Mouse (Mus musculus): Measurements from ENCODE around the gene Sult1d1. TPM values are rescaled to one million over a fixed set of nuclear protein-coding genes. Genes with fewer than 3 reads are reported as not detected.
"Not testable (repeated sequence)": the region's sequence is repeated elsewhere in the genome, so short reads cannot be mapped to it uniquely, and the experiment has no call there.

Gene Sult1d1
- total RNA-seq, 2 experiments from 2014 or later, result not detected

- intact Hi-C loops (cut with DNase I), result no loop called here
- DNase-seq, result no peak
- Histone ChIP-seq H3K27ac (no peak overlapping the region), H3K4me3 (no peak overlapping the region)
- no peak for TF ChIP-seq CTCF (IDR thresholded peaks at IDR 0.05)
Observed at GRCm38 (mm10) chr5:87560145-87560544, 8.7 kb downstream of the Sult1d1 start.

DNA sequence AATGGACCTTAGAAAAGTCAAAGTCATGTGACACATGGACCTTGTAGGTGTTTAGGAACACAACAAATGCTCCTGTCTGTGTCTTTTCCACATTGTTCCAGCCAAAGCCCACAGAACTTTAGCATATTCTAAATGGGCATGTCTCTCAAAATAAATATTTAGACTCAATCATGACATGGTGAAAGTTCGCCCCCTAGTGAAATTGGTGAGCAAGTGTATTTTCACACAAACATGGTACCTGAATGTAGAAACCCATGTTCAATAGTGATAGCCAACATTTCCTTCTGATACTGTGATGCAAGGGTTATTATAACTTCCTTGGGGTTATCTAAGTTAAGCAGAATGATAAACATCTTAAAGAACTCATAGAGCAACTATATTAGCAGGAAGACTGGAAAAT is 17.9 kb downstream of the Sult1d1 start:
- no peak overlapping the region for H3K27ac ChIP-seq
- TF ChIP-seq CTCF (IDR thresholded peaks at IDR 0.05), result no peak
- no peak overlapping the region for H3K4me3 ChIP-seq
- no peak for DNase-seq
- intact Hi-C loops (cut with DNase I), result no loop called here

- no peak for TF ChIP-seq CTCF (IDR thresholded peaks at IDR 0.05)
- no peak for DNase-seq
- no peak within 1 kb of the TSS for H3K4me3 ChIP-seq
- intact Hi-C loops (cut with DNase I), result no loop called here
- H3K27ac ChIP-seq, result no peak within 1 kb of the TSS
Observed at GRCm38 (mm10) chr5:87538111-87538510, 30.7 kb downstream of the Sult1d1 start, which contains the start of gene Sult1b1. Sult1b1 (minus strand) TSS chr5:87538195.

DNA sequence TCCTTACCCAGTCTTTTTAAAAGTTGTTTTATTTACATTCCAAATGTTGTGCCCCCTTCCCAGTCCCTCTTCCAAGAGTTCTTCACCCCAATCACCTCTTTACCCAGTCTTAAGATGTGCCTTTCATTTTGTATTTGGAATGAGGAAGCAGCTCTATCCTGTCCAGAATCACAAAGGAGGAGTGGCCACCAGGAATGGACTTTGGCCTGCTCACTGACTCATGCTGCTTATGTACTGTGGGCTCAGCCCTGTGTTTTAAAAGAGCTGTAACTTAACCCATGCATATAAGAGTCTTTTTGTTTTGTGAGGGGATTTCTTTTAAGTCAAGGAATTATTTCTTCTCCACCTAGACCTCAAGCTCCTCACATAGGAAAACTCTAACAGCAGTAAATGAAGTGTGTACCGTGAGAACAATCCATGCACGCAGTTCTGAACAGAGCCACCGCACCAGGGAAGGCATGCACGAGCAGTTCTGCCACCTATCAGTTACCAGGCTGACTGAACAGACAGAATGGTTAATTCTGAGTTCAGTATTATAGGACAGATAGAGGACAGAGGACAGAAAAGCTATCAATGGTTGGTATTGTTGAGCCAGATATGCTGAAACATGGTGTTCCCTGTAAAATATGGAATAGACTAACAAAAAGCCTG is 32.7 kb downstream of the Sult1d1 start:
- intact Hi-C loops (cut with DNase I), result no loop called here
- DNase-seq, result no peak
- Histone ChIP-seq H3K27ac (no peak overlapping the region), H3K4me3 (no peak overlapping the region)
- TF ChIP-seq CTCF (IDR thresholded peaks at IDR 0.05), result no peak

DNA sequence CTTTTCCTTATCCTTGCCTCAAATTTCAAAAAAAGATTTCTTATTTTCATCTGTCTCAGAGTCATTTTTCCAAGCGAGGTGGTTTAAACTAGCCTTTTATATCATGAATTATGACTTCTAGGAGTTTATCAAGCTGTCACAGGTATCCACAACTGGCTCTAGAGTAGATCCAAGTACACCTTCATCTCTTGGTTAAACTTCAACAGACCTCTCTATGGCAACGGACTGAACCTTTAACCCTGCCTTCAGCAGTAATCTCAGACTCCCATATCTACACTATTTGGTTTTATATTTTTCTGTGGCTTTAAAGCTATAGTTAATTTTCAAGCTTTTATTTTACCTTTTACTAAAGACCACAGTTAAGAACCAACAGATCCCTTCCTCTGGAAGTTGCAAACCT is 36.5 kb downstream of the Sult1d1 start:
- no peak overlapping the region for H3K27ac ChIP-seq
- no peak for TF ChIP-seq CTCF (IDR thresholded peaks at IDR 0.05)
- DNase-seq, result no peak
- intact Hi-C loops (cut with DNase I), result no loop called here
- no peak overlapping the region for H3K4me3 ChIP-seq

- H3K27ac ChIP-seq; H3K4me3 ChIP-seq; intact Hi-C loops (cut with DNase I); DNase-seq: not testable (repeated sequence)
Observed at GRCm38 (mm10) chr5:87523561-87523960, 45.3 kb downstream of the Sult1d1 start.

DNA sequence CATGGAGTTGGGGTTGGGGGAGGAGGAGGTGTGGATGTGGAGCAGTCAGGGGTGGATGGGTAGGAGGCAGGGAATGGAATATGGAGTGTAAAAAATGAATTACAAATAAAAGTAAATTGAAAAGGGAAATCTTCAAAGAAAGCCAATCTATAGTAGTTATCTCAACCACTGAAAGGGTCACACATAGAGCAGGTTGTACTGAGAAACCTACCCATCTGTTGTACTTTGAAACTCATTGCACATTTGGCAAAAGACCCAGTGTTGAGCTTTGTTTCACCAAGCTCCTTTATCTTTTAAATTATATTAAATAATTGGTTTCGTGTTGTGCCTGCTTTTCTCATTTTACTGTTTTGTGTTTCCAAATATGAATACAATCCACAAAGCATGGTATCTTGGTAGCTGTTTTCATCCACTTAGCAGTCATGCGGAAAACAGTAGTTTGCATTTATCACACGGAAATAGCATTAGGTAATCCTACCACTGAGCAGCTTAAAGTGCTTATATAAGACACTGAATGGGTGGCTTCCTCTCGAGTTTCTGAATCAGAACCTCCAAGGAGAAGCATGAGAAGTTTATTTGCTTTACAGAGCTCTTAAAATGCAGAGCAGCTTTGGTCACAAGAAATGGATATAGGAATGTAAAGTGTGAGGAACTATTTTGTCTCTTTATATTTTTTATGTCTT is 62.9 kb downstream of the Sult1d1 start:
- H3K27ac ChIP-seq, result no peak overlapping the region
- no peak for TF ChIP-seq CTCF (IDR thresholded peaks at IDR 0.05)
- intact Hi-C loops (cut with DNase I), result no loop called here
- no peak overlapping the region for H3K4me3 ChIP-seq
- no peak for DNase-seq

Small RNA genes within 50 kb of the gene (microRNA-seq; reads per million reads assigned to microRNA genes)
- gene Mir3969, result not detected

Other genes with a start within 250 kb of the Sult1d1 start
- not detected for gene Ugt2a3, start 231.8 kb downstream of the Sult1d1 start, total RNA-seq (2021)
- gene Ugt2b38, start 144.8 kb downstream of the Sult1d1 start, total RNA-seq (2021), result not detected
- gene Ugt2a2, start 86.8 kb downstream of the Sult1d1 start, total RNA-seq (2021), result not detected
- not detected for gene Gm43638, start 82.2 kb downstream of the Sult1d1 start, total RNA-seq (2021)
- gene Ugt2a1, start 78.2 kb downstream of the Sult1d1 start, total RNA-seq (2021), result not detected
- gene Sult1b1, start 30.8 kb downstream of the Sult1d1 start, total RNA-seq (2021), result not detected
- under 1 TPM in 1 of 2 experiments, not detected in 1; 0.26 TPM for gene Sult1e1, start 22.6 kb upstream of the Sult1d1 start, total RNA-seq (2021)
- gene Csn1s1, start 97.2 kb upstream of the Sult1d1 start, total RNA-seq (2021), result not detected
- gene Csn2, start 130.6 kb upstream of the Sult1d1 start, total RNA-seq (2021), result not detected
- not detected for gene Csn1s2a, start 205.5 kb upstream of the Sult1d1 start, total RNA-seq (2021)
- gene Csn1s2b, start 239.1 kb upstream of the Sult1d1 start, total RNA-seq (2021), result not detected